Mouse (Mus musculus) brain, embryonic 14.5 days (tissue): ENCODE results near the gene Fkbpl.

Experiments used
- CTCF ChIP-seq: fragments of 200-500 bp; IDR thresholded peaks from 2 replicates; pipeline ENCODE4 v1.5.1; 2012; ENCODE audit warnings: inconsistent platforms, mild to moderate bottlenecking, moderate library complexity, borderline replicate concordance; ENCODE audit not compliant: insufficient read depth, insufficient read length; ENCODE audit errors: extremely low read depth
- POLR2A ChIP-seq: fragments of 200-500 bp; IDR thresholded peaks from 2 replicates; pipeline ENCODE4 v1.6.1; 2012; ENCODE audit warnings: mild to moderate bottlenecking, inconsistent platforms, borderline replicate concordance; ENCODE audit not compliant: poor library complexity, insufficient read depth, insufficient read length, severe bottlenecking; ENCODE audit errors: extremely low read depth

DNA sequence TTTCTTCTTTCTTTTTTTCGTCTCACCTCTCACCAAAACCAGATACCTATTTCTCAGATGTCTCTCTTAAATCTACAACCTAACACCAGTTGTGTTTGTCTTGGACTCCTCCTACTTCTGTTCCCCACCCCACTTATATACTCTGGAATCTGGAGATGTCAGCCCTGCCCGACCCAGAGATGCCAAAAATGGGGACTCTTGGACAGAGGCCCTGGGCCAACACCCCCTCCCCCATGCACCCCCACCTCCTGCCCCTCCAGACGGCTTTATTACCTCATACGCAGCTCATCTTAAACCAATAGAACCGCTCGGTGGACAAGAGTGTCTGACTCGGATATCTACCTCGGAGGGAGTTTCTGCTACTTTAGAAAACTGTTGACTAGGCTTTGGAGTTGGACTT, 48.5 kb upstream of the Fkbpl start:
- TF ChIP-seq CTCF (no peak), POLR2A (no peak)
